Mouse (Mus musculus) adrenal gland, adult (tissue): ENCODE data around the gene Gng12.
A peak's percentile ranks its signal among the peaks of the same experiment; 100 is the strongest.

Experiments used
- DNase-seq, 2 experiments: peaks; one replicate each; pipeline ENCODE4 v3.0.0; 2022 to 2023; ENCODE audit warnings: low spot score in 1 of 2; ENCODE audit not compliant: inconsistent age in 2 of 2

Gene Gng12

DNA sequence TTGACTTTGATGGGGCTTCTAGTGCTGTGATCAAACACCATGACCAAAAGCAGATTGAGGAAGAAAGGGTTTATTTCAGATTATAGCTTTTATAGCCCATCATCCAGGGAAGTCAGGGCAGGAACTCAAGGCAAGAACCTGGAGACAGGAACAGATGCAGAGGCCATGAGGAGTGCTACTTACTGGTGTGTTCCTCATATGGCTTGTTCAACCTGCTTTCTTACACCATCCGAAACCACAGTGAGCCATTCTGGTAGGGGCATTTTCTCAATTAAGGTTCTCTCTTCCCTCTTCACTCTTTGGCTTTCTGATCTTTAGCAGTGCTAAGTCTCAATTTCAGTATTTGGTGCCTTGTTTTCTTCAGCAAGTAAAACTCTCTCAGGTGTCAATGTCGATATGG is 19.4 kb downstream of the Gng12 start:
- no peak for DNase-seq

- no peak for DNase-seq
Observed at GRCm38 (mm10) chr6:66917032-66917431, 20.8 kb downstream of the Gng12 start.

- no peak for DNase-seq
Observed at GRCm38 (mm10) chr6:66920786-66921185, 24.6 kb downstream of the Gng12 start.

DNA sequence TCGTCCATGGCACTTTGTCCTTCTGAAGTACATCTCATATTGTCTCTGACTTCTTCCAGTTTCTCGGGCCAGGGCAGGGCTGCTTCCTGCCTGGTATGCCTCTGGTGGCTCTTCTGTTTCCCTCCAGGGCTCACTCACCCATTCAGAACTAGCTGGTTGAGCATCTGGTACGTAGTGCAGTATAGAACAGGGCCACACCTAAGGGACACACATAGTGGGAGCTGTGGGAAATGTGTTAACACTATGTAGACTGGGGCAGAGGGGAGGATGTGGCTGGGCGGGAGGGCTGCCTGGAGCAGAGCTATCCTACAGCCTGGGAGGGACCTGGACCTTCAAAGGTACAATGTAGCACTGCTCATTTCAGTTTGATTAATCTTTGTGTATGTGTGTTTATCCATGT is 25.6 kb downstream of the Gng12 start:
- DNase-seq: no peak

GRCm38 (mm10) chr6:66922501-66922900 is 26.3 kb downstream of the Gng12 start:
- DNase-seq: no peak

GRCm38 (mm10) chr6:66923851-66924250 is 27.7 kb downstream of the Gng12 start:
- DNase-seq: no peak

- DNase-seq: no peak
Observed at GRCm38 (mm10) chr6:66924315-66924965, 28.2 kb downstream of the Gng12 start.

DNA sequence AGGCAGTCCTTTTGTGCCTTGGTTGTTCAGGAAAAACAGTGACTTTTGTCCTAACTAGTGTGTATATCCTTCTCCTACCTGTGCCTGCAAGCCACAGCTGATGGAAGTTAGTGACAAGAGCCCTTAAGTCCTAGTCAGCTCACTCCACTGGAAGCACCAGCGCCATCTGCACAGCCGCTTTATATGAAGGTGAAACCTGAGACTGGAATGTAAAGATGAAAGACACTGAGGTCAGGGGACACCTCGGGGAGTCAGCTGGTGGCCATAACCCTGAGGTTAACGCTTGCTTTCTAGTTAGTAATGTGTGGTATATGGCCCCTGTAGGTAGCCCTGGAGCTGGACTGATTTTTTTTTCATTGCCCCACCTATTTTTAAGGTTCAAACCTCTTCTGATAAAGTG is 30.1 kb downstream of the Gng12 start:
- no peak for DNase-seq

- DNase-seq: no peak
Observed at GRCm38 (mm10) chr6:66928972-66929645, 32.9 kb downstream of the Gng12 start.

DNA sequence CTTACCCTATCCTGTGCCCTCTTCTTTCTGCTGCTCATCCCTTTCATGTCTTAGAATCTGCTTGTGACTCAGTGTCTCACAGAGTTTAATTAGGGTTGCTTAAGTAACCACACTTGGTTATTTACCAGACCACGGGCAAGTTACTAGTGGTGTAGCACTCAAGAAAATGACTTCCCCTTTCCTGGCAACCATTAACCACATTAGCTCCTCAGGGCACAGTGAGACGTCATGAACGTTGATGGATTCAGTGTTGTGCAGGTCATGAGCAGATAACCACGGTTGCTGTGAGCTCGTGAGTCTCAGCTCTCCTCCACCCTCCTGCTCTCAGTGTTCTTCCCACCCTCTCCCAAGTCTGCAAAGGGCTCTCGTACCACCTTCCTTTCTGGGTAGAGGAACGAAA is 33.5 kb downstream of the Gng12 start:
- DNase-seq: no peak

DNA sequence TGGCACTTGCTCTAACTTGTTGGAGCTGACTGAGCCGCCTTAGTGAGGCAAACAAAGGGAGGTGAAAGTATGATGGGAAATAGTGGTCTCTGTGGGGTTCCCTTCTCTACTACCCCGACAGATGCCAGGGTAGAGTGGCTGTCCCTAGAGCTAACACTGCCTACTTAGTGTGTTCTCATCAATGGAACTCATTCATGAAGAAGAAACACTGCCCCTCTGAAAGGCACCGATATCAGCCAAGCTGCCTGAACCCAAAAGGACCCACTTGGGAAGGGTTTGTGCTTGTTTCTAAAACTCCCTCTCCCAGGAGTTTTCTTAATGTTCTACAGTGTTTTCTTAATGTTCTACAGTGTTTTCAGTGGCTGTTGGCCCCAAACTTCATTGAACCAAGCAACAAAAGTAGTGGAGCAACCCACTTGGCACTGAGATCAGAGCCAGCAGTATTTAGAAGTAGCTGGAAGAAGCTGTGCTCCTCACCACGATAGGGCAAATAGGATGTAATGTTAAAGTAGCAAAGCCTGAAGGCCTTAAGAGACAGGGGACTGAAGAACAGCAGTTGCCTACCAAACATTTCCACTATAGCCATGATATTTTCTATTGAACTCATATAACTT is 36.1 kb downstream of the Gng12 start:
- peak in 1 of 2 experiments; percentile 39 for DNase-seq

GRCm38 (mm10) chr6:66940656-66941235 is 44.5 kb downstream of the Gng12 start:
- no peak for DNase-seq

DNA sequence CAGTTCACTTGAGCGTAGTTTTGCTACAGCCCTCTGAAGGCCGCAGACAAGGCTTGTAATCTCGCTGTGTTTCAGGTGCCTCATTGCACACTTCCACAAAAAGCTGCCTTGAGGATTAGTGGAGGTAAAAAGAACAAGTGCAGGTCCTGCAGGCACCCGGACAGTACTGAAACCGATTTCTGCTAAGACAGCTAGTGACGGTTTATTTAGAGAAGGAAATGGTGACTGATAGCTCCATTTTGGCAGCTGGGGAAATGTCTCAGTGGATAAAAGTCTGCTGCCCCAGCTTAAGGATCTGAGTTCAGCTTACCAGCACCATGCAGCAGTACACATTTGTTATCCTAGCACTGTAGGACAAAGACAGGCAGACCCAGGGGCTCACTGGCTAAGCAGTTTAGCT is 45.6 kb downstream of the Gng12 start:
- no peak for DNase-seq

DNA sequence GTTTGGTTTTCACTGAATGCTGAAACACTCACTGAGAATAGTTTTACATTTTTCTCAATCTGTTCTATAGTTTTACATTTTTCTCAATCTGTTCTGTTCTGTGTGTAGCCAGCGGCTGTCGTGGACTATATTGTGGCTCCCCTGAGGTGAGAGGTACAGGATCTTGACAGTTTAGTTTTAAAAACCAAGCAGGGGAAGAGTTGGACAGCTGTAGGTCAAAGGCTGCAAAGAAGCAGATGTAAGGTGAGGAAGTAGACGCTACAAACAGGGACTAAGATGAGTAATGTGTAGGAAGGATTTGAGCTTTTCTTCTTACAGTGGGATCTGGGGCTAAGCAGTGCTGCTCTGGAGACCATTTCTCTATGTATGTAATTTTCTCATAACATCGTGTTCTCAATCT is 46.6 kb downstream of the Gng12 start:
- no peak for DNase-seq

- no peak for DNase-seq
Observed at GRCm38 (mm10) chr6:66943367-66944189, 47.4 kb downstream of the Gng12 start.

DNA sequence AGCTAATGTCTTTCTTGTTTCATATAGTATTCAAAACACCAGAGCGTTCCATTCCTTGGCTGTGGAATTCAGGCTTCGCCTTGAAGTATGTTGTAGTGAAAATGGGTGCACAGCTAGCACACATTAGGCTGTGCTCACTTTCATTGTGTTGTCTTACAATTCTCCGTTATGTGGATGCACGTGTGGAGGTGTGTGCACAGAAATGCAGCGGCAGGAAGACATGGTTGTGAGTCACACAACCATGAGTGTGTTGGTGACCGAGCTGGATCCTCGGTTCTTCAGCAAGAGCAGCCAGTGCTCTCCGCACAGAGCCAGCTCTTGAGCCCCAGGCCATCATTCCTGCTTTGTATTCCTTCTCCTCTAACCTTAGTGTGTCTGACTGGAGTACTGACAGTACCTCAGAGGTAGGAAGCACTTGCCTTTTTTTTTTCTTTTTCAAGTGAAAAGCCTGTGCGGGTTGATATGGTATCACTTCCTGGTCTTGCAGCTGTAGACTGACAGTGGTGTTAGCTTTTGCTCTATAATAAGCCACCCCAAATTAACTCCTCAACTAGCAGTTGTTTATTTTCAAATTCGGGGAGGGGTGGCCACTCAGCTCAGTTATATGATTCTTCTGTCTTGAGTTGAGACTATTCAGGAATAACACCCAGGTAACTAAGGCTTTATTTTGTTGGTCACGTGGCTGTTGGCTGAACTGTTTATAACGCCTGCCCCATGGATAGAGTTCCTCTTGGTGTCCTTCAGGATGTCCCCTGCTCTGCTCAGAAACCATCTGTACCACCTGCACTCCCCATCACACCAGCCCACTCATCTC is 48.2 kb downstream of the Gng12 start:
- DNase-seq: no peak

- DNase-seq: no peak
Observed at GRCm38 (mm10) chr6:66945004-66945356, 48.8 kb downstream of the Gng12 start.

DNA sequence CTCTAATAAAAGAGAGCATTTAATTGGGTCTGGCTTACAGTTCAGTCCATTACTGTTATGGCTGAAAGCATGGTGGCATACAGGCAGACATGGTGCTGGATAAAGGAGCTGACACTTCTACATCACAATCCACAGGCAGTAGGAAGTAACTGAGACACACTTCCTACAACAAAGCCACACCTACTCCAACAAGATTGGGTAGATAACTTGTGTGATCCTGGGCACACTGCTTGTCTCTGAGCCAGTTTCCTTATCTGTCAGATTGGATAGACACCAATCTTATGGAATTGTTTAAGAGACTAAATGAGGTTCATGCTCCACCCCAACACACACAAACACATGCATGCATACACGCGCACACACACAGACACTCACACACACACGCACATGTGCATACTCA is 51.9 kb downstream of the Gng12 start:
- no peak for DNase-seq

GRCm38 (mm10) chr6:66948848-66949247 is 52.7 kb downstream of the Gng12 start:
- DNase-seq: no peak

DNA sequence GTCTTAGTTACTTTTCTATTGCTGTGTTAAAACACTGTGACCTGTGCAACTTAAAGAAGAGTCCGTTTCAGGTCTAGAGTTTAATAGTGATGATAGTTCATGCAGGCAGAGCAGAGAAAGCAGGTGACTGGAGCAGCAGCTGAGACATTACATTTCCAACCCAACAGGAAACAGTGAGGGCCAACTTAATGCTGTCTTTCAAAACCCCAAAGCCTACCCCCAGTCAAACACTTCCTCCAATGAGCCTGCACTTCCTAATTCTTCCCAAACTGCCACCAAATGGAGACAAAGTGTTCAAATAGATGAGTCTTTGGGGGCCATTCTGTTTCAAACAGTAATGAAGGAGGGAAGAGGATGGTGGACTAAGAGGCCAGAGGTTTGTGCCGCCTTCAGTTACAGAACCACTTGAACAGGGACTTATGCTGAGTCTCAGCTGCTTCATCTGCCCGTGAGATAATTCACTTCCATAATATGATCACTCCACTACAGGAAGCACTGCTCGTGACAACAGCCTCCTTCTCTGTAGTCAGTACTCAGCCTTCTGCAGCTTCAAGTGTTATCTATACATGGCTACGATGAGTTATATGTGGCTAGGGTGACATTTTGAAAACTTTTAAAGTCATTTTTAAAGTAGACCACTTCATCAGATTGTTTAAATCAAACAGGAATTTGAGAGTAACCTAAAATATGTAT is 55.7 kb downstream of the Gng12 start:
- DNase-seq: no peak
